Mouse (Mus musculus): ENCODE measurements around the gene Sorcs3. TPM values are rescaled to one million over a fixed set of nuclear protein-coding genes. Genes with fewer than 3 reads are reported as not detected.

The Sorcs3 gene
- polyA plus RNA-seq, 1 experiment from 2014 or later: 4.8 TPM

- Histone ChIP-seq H3K4me2 (replicated peaks; ENCODE audit: low read depth, low read length) (no peak overlapping the region), H3K27ac (ENCODE audit: low read depth, low read length) (no peak overlapping the region), H3K27me3 (ENCODE audit: control insufficient read depth, insufficient read depth, low read length) (no peaks in the 10 kb centered on the region), H3K4me1 (replicated peaks; ENCODE audit: control insufficient read depth, insufficient read depth, low read length) (no peaks in the 10 kb centered on the region), H3K36me3 (ENCODE audit: control insufficient read depth, insufficient read depth, low read length) (no peaks in the 10 kb centered on the region), H3K9ac (ENCODE audit: low read depth, low read length) (no peak overlapping the region), H3K4me3 (ENCODE audit: low read depth, low read length) (no peak overlapping the region), H3K9me3 (ENCODE audit: control insufficient read depth, low read length) (no peaks in the 10 kb centered on the region)
- WGBS: 86% methylated on average over 9 of the region's 9 CpGs
- DNase-seq (ENCODE audit: low spot score) (no peak), ATAC-seq (ENCODE audit: low FRiP score) (no peak)
Observed at GRCm38 (mm10) chr19:48755156-48755555, 549.3 kb downstream of the Sorcs3 start.

GRCm38 (mm10) chr19:48756831-48757230 lies 551.0 kb downstream of the Sorcs3 start:
- no peaks in the 10 kb centered on the region for H3K9me3 ChIP-seq (ENCODE audit: control insufficient read depth, low read length)
- no peaks in the 10 kb centered on the region for H3K4me1 ChIP-seq (replicated peaks; ENCODE audit: control insufficient read depth, insufficient read depth, low read length)
- H3K36me3 ChIP-seq (ENCODE audit: control insufficient read depth, insufficient read depth, low read length): no peaks in the 10 kb centered on the region
- H3K9ac ChIP-seq (ENCODE audit: low read depth, low read length): no peak overlapping the region
- H3K27me3 ChIP-seq (ENCODE audit: control insufficient read depth, insufficient read depth, low read length): no peaks in the 10 kb centered on the region
- WGBS: 78% methylated on average over 6 of the region's 6 CpGs
- DNase-seq (ENCODE audit: low spot score): no peak
- no peak overlapping the region for H3K27ac ChIP-seq (ENCODE audit: low read depth, low read length)
- ATAC-seq (ENCODE audit: low FRiP score): no peak
- H3K4me3 ChIP-seq (ENCODE audit: low read depth, low read length): no peak overlapping the region
- no peak overlapping the region for H3K4me2 ChIP-seq (replicated peaks; ENCODE audit: low read depth, low read length)

- 94% methylated on average over 2 of the region's 2 CpGs for WGBS
Observed at GRCm38 (mm10) chr19:48766524-48766923, 560.7 kb downstream of the Sorcs3 start.

GRCm38 (mm10) chr19:48771565-48771964 lies 565.7 kb downstream of the Sorcs3 start:
- DNase-seq (ENCODE audit: low spot score) (no peak), ATAC-seq (ENCODE audit: low FRiP score) (no peak)
- no peaks in the 10 kb centered on the region for H3K27me3 ChIP-seq (ENCODE audit: control insufficient read depth, insufficient read depth, low read length)
- 50% methylated on average over 2 of the region's 2 CpGs for WGBS
- no peaks in the 10 kb centered on the region for H3K4me1 ChIP-seq (replicated peaks; ENCODE audit: control insufficient read depth, insufficient read depth, low read length)
- no peak overlapping the region for H3K4me2 ChIP-seq (replicated peaks; ENCODE audit: low read depth, low read length)
- H3K4me3 ChIP-seq (ENCODE audit: low read depth, low read length): no peak overlapping the region
- H3K9me3 ChIP-seq (ENCODE audit: control insufficient read depth, low read length): no peaks in the 10 kb centered on the region
- H3K36me3 ChIP-seq (ENCODE audit: control insufficient read depth, insufficient read depth, low read length): no peaks in the 10 kb centered on the region
- H3K9ac ChIP-seq (ENCODE audit: low read depth, low read length): no peak overlapping the region
- no peak overlapping the region for H3K27ac ChIP-seq (ENCODE audit: low read depth, low read length)

More at GRCm38 (mm10) chr19:48766524-48766923, 560.7 kb downstream of the Sorcs3 start:
- no peak overlapping the region for H3K4me3 ChIP-seq (ENCODE audit: low read depth, low read length)
- ATAC-seq (ENCODE audit: low FRiP score) (no peak), DNase-seq (ENCODE audit: low spot score) (no peak)
- H3K4me1 ChIP-seq (replicated peaks; ENCODE audit: control insufficient read depth, insufficient read depth, low read length): no peaks in the 10 kb centered on the region
- no peaks in the 10 kb centered on the region for H3K27me3 ChIP-seq (ENCODE audit: control insufficient read depth, insufficient read depth, low read length)
- H3K4me2 ChIP-seq (replicated peaks; ENCODE audit: low read depth, low read length): no peak overlapping the region
- no peak overlapping the region for H3K9ac ChIP-seq (ENCODE audit: low read depth, low read length)
- H3K9me3 ChIP-seq (ENCODE audit: control insufficient read depth, low read length): no peaks in the 10 kb centered on the region
- no peaks in the 10 kb centered on the region for H3K36me3 ChIP-seq (ENCODE audit: control insufficient read depth, insufficient read depth, low read length)
- H3K27ac ChIP-seq (ENCODE audit: low read depth, low read length): no peak overlapping the region

- Histone ChIP-seq H3K9me3 (ENCODE audit: control insufficient read depth, low read length) (no peaks in the 10 kb centered on the region), H3K27ac (ENCODE audit: low read depth, low read length) (no peak overlapping the region), H3K4me1 (replicated peaks; ENCODE audit: control insufficient read depth, insufficient read depth, low read length) (no peaks in the 10 kb centered on the region), H3K36me3 (ENCODE audit: control insufficient read depth, insufficient read depth, low read length) (no peaks in the 10 kb centered on the region), H3K9ac (ENCODE audit: low read depth, low read length) (no peak overlapping the region), H3K4me3 (ENCODE audit: low read depth, low read length) (no peak overlapping the region), H3K4me2 (replicated peaks; ENCODE audit: low read depth, low read length) (no peak overlapping the region), H3K27me3 (ENCODE audit: control insufficient read depth, insufficient read depth, low read length) (no peaks in the 10 kb centered on the region)
- WGBS: 93% methylated on average over 3 of the region's 3 CpGs
- ATAC-seq (ENCODE audit: low FRiP score): no peak
- no peak for DNase-seq (ENCODE audit: low spot score)
Observed at GRCm38 (mm10) chr19:48779095-48779765, 573.4 kb downstream of the Sorcs3 start.

GRCm38 (mm10) chr19:48780813-48781212 lies 575.0 kb downstream of the Sorcs3 start:
- no peak for DNase-seq (ENCODE audit: low spot score)
- Histone ChIP-seq H3K27ac (ENCODE audit: low read depth, low read length) (no peak overlapping the region), H3K9ac (ENCODE audit: low read depth, low read length) (no peak overlapping the region), H3K9me3 (ENCODE audit: control insufficient read depth, low read length) (no peaks in the 10 kb centered on the region), H3K36me3 (ENCODE audit: control insufficient read depth, insufficient read depth, low read length) (no peaks in the 10 kb centered on the region), H3K4me1 (replicated peaks; ENCODE audit: control insufficient read depth, insufficient read depth, low read length) (no peaks in the 10 kb centered on the region), H3K4me3 (ENCODE audit: low read depth, low read length) (no peak overlapping the region), H3K4me2 (replicated peaks; ENCODE audit: low read depth, low read length) (no peak overlapping the region), H3K27me3 (ENCODE audit: control insufficient read depth, insufficient read depth, low read length) (no peaks in the 10 kb centered on the region)
- WGBS: 89% methylated on average over 2 of the region's 2 CpGs
- no peak for ATAC-seq (ENCODE audit: low FRiP score)

GRCm38 (mm10) chr19:48782024-48782721 lies 576.3 kb downstream of the Sorcs3 start:
- no peaks in the 10 kb centered on the region for H3K36me3 ChIP-seq (ENCODE audit: control insufficient read depth, insufficient read depth, low read length)
- H3K4me2 ChIP-seq (replicated peaks; ENCODE audit: low read depth, low read length): no peak overlapping the region
- H3K27me3 ChIP-seq (ENCODE audit: control insufficient read depth, insufficient read depth, low read length): no peaks in the 10 kb centered on the region
- H3K9me3 ChIP-seq (ENCODE audit: control insufficient read depth, low read length): no peaks in the 10 kb centered on the region
- H3K27ac ChIP-seq (ENCODE audit: low read depth, low read length): no peak overlapping the region
- peak; percentile 27; the same call in 1 of the 2 replicates for ATAC-seq (ENCODE audit: low FRiP score)
- 62% methylated on average over 7 of the region's 7 CpGs for WGBS
- no peak overlapping the region for H3K4me3 ChIP-seq (ENCODE audit: low read depth, low read length)
- no peak for DNase-seq (ENCODE audit: low spot score)
- H3K4me1 ChIP-seq (replicated peaks; ENCODE audit: control insufficient read depth, insufficient read depth, low read length): no peaks in the 10 kb centered on the region
- no peak overlapping the region for H3K9ac ChIP-seq (ENCODE audit: low read depth, low read length)

- H3K4me3 ChIP-seq (ENCODE audit: low read depth, low read length): no peak overlapping the region
- no peaks in the 10 kb centered on the region for H3K4me1 ChIP-seq (replicated peaks; ENCODE audit: control insufficient read depth, insufficient read depth, low read length)
- no peaks in the 10 kb centered on the region for H3K27me3 ChIP-seq (ENCODE audit: control insufficient read depth, insufficient read depth, low read length)
- H3K9me3 ChIP-seq (ENCODE audit: control insufficient read depth, low read length): no peaks in the 10 kb centered on the region
- no peak overlapping the region for H3K9ac ChIP-seq (ENCODE audit: low read depth, low read length)
- no peaks in the 10 kb centered on the region for H3K36me3 ChIP-seq (ENCODE audit: control insufficient read depth, insufficient read depth, low read length)
- ATAC-seq (ENCODE audit: low FRiP score): no peak
- H3K27ac ChIP-seq (ENCODE audit: low read depth, low read length): no peak overlapping the region
- H3K4me2 ChIP-seq (replicated peaks; ENCODE audit: low read depth, low read length): no peak overlapping the region
- 93% methylated on average over 4 of the region's 4 CpGs for WGBS
- no peak for DNase-seq (ENCODE audit: low spot score)
Observed at GRCm38 (mm10) chr19:48787269-48787668, 581.4 kb downstream of the Sorcs3 start.

- Histone ChIP-seq H3K4me3 (ENCODE audit: low read depth, low read length) (no peak overlapping the region), H3K4me1 (replicated peaks; ENCODE audit: control insufficient read depth, insufficient read depth, low read length) (no peaks in the 10 kb centered on the region), H3K27me3 (ENCODE audit: control insufficient read depth, insufficient read depth, low read length) (no peaks in the 10 kb centered on the region), H3K9me3 (ENCODE audit: control insufficient read depth, low read length) (no peaks in the 10 kb centered on the region), H3K9ac (ENCODE audit: low read depth, low read length) (no peak overlapping the region), H3K27ac (ENCODE audit: low read depth, low read length) (no peak overlapping the region), H3K36me3 (ENCODE audit: control insufficient read depth, insufficient read depth, low read length) (no peaks in the 10 kb centered on the region), H3K4me2 (replicated peaks; ENCODE audit: low read depth, low read length) (no peak overlapping the region)
- DNase-seq (ENCODE audit: low spot score): peak; percentile 10
- no peak; the same call in 1 of the 2 replicates for ATAC-seq (ENCODE audit: low FRiP score)
- WGBS: 41% methylated on average over 6 of the region's 6 CpGs
Observed at GRCm38 (mm10) chr19:48804546-48804945, 598.7 kb downstream of the Sorcs3 start.
